ENCODE assay signal across 15 mouse cellular contexts in the genomic region with DNA sequence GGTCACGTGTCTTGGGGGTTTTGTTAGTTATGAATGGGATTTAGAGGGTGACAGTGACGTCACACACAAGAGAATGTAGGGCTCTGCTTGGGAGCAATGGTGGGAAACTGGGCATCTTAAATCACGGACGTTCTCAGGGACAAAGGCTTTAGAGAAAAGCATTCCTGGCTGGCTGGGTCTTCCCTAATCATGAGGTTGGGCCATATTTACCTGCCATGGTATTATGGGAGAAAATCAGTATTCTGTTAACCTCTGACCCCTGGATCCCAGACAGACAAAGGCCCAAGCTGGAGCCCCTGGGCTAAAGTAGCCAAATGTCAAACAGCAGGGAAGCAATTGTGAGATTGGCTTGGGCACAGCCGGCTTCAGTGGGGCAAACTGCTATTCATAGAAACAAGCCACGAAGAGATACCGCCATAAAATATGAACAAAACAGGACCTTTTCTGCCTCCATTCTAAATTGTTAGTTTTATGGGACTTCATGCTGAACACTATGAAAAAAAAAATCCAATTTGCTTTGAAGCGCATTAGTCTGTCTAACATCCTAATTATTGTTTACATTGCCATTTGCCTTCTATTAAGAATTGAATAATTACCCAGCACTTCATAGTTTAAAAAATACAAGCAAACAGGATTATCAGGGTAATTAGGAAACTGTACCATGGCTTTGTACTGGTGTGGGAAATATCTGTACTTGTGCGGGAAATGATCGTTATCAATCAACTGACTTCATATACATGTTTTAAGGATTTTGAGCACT. TPM values are rescaled to one million over a fixed set of nuclear protein-coding genes. Genes with fewer than 3 reads are reported as not detected.
DNase-seq lines count a peak whose midpoint lies in the region; ATAC-seq and TF ChIP-seq lines count a peak whose summit lies in the region.
"Had no signal": no experiment of that assay in that cellular context is flagged by ENCODE, and none has a peak within 500 bp of the region (broad histone marks: within the 10 kb centered on the region; RNA-seq: fewer than 3 reads in every experiment).

No protein-coding gene starts in this region.

- DNase-seq in Muller cell, postnatal 12 days (ENCODE audit: inconsistent ontology term) = peak; percentile 45
- DNase-seq in embryo, embryonic 11 days = peak; percentile 76
- no peak for DNase-seq in frontal cortex, postnatal 10 days (ENCODE audit: low spot score in 2 of 2)
- DNase-seq in lung, postnatal 4 days = no peak
- no peak for DNase-seq in spleen, postnatal 10 days (ENCODE audit: low spot score in 2 of 2)
- no peak for DNase-seq in layer of hippocampus, adult 2 months (ENCODE audit: low spot score in 2 of 2)
- DNase-seq: cerebellum, adult 9-11 months; gastrocnemius, postnatal 25 days; kidney, postnatal 14 days had no signal

- no peaks in the 10 kb centered on the region for H3K27me3 ChIP-seq in forebrain, embryonic 16.5 days (replicated peaks; ENCODE audit: control insufficient read depth, insufficient read depth, low read length)
- H3K27me3 ChIP-seq in midbrain, embryonic 12.5 days = 0 out of 2 replicates have a peak, but pooled peaks cover 3% of the 10 kb centered on the region
- H3K27me3 ChIP-seq: heart, embryonic 13.5 days; lung, embryonic 15.5 days had no signal

- no peak overlapping the region for H3K4me3 ChIP-seq in forebrain, embryonic 16.5 days (replicated peaks; ENCODE audit: low read length)
- H3K4me3 ChIP-seq in midbrain, embryonic 12.5 days = no peak overlapping the region
- H3K4me3 ChIP-seq in layer of hippocampus, adult 2 months = no peak overlapping the region
- H3K4me3 ChIP-seq: erythroblast, embryonic 14.5 days; heart, embryonic 13.5 days; lung, embryonic 15.5 days had no signal

- H3K9me3 ChIP-seq in forebrain, embryonic 16.5 days (ENCODE audit: control insufficient read depth, low read length) = no peaks in the 10 kb centered on the region
- H3K9me3 ChIP-seq in midbrain, embryonic 12.5 days = no peaks in the 10 kb centered on the region
- H3K9me3 ChIP-seq: heart, embryonic 13.5 days; lung, embryonic 15.5 days had no signal

- no peak overlapping the region for H3K9ac ChIP-seq in forebrain, embryonic 16.5 days (replicated peaks; ENCODE audit: low read depth, low read length)
- H3K9ac ChIP-seq in midbrain, embryonic 12.5 days (replicated peaks) = no peak overlapping the region
- H3K9ac ChIP-seq: heart, embryonic 13.5 days; lung, embryonic 15.5 days had no signal

- H3K4me2 ChIP-seq in forebrain, embryonic 16.5 days (ENCODE audit: low read length) = peak overlapping the region; percentile 48
- peak overlapping the region; percentile 32 for H3K4me2 ChIP-seq in midbrain, embryonic 12.5 days (replicated peaks)
- H3K4me2 ChIP-seq: heart, embryonic 13.5 days; lung, embryonic 15.5 days had no signal

- WGBS in forebrain, embryonic 16.5 days = 8% methylated on average over 10 of the region's 10 CpGs
- 12% methylated on average over 10 of the region's 10 CpGs for whole genome bisulfite sequencing in midbrain, embryonic 12.5 days

- peaks cover 62% of the 10 kb centered on the region for H3K4me1 ChIP-seq in forebrain, embryonic 16.5 days (replicated peaks; ENCODE audit: control insufficient read depth, insufficient read depth, low read length)
- peaks cover 74% of the 10 kb centered on the region for H3K4me1 ChIP-seq in midbrain, embryonic 12.5 days

- peaks cover 3% of the 10 kb centered on the region; the same call in 1 of the 2 replicates for H3K36me3 ChIP-seq in forebrain, embryonic 16.5 days (ENCODE audit: control insufficient read depth, insufficient read depth)
- H3K36me3 ChIP-seq in midbrain, embryonic 12.5 days = no peaks in the 10 kb centered on the region
- H3K36me3 ChIP-seq: heart, embryonic 13.5 days; lung, embryonic 15.5 days had no signal

- no peak for TF ChIP-seq CTCF in layer of hippocampus, adult 2 months (conservative IDR thresholded peaks at IDR 0.05)

- no peak for ATAC-seq in forebrain, embryonic 16.5 days
- peak; percentile 18; the same call in 1 of the 2 replicates for ATAC-seq in midbrain, embryonic 12.5 days (ENCODE audit: low FRiP score, low read depth)
- ATAC-seq: CD4-positive, CD25-positive, alpha-beta regulatory T cell, adult 4 months had no signal

- peak overlapping the region; percentile 24; the same call in 1 of the 2 replicates for H3K27ac ChIP-seq in forebrain, embryonic 16.5 days (ENCODE audit: low read length)
- peak overlapping the region; percentile 79 for H3K27ac ChIP-seq in midbrain, embryonic 12.5 days (replicated peaks)
- H3K27ac ChIP-seq in layer of hippocampus, adult 2 months = no peak overlapping the region
- H3K27ac ChIP-seq: heart, embryonic 13.5 days; lung, embryonic 15.5 days had no signal

RNA-seq across cellular contexts. Expression of a gene that starts 19.7 kb away (rescaled TPM):
- 76.4 and 89.5 TPM in 2 replicates for polyA plus RNA-seq in forebrain, embryonic 16.5 days (2015; fragmentation: Nextera tagmentation; extraction: Ambion mirVana)
- 32.9 and 39.4 TPM in 2 replicates for polyA plus RNA-seq in midbrain, embryonic 12.5 days (2016; fragmentation: Nextera tagmentation; extraction: Ambion mirVana)
- total RNA-seq in layer of hippocampus, adult 2 months (2021) = 100 to 1,000 TPM; 334 to 340 TPM
- polyA plus RNA-seq: erythroblast, embryonic 14.5 days had no signal

Comparison
In these comparisons a context has a peak if more than half of its experiments do, and no peak if none do; other contexts are left out.
1. DNase-seq: peak in Muller cell, postnatal 12 days (single experiment) and embryo, embryonic 11 days (single experiment); none in frontal cortex, postnatal 10 days (0 of 2), lung, postnatal 4 days (0 of 2), spleen, postnatal 10 days (0 of 2) and layer of hippocampus, adult 2 months (0 of 2).